Mouse (Mus musculus) brain, embryonic 14.5 days (tissue): Measurements from ENCODE around the gene Cfd.

ENCODE experiments used
- CTCF ChIP-seq: fragments of 200-500 bp; IDR thresholded peaks from 2 replicates; pipeline ENCODE4 v1.5.1; 2012; ENCODE audit warnings: inconsistent platforms, mild to moderate bottlenecking, moderate library complexity, borderline replicate concordance; ENCODE audit not compliant: insufficient read depth, insufficient read length; ENCODE audit errors: extremely low read depth
- POLR2A ChIP-seq: fragments of 200-500 bp; IDR thresholded peaks from 2 replicates; pipeline ENCODE4 v1.6.1; 2012; ENCODE audit warnings: mild to moderate bottlenecking, inconsistent platforms, borderline replicate concordance; ENCODE audit not compliant: poor library complexity, insufficient read depth, insufficient read length, severe bottlenecking; ENCODE audit errors: extremely low read depth

GRCm38 (mm10) chr10:79860079-79860911 lies 30.4 kb upstream of the Cfd start:
- TF ChIP-seq CTCF (no peak), POLR2A (no peak)
